Mouse (Mus musculus) erythroblast, adult 5-6 weeks (primary cell): ENCODE results near the gene Hdgf. TPM values are rescaled to one million over a fixed set of nuclear protein-coding genes. Genes with fewer than 3 reads are reported as not detected.

Experiments used
- total RNA-seq, 2 experiments: library from RNA; stranded (forward) in 1 of 2; stranded (reverse) in 1 of 2; fragments of 150-400 nt in 1 of 2; fragments of 200-764, 138-1000 nt in 1 of 2; gene quantifications; 2 replicates each; pipeline versions ENCODE4 v1.2.3 to v1.2.4; 2015 to 2017; ENCODE audit warnings: low replicate concordance in 2 of 2

Hdgf gene
- total RNA-seq, 2 experiments from 2014 or later, result 99.5 to 131 TPM

Other genes with a start within 250 kb of the Hdgf start
- gene Lrrc71, start 157.7 kb upstream of the Hdgf start, total RNA-seq (2015; ENCODE audit: low replicate concordance), result not detected in 2 replicates
- gene Lrrc71, start 157.7 kb upstream of the Hdgf start, total RNA-seq (2017; ENCODE audit: low replicate concordance), result not detected in 2 replicates
- gene Ntrk1, start 111.2 kb upstream of the Hdgf start, total RNA-seq (2015; ENCODE audit: low replicate concordance), result not detected in 2 replicates
- gene Ntrk1, start 111.2 kb upstream of the Hdgf start, total RNA-seq (2017; ENCODE audit: low replicate concordance), result not detected in 2 replicates
- gene Insrr, start 109.4 kb upstream of the Hdgf start, total RNA-seq (2015; ENCODE audit: low replicate concordance), result not detected in 2 replicates
- gene Insrr, start 109.4 kb upstream of the Hdgf start, total RNA-seq (2017; ENCODE audit: low replicate concordance), result not detected in 2 replicates
- 0.63 and 1.9 TPM in 2 replicates for gene Pear1, start 82.0 kb upstream of the Hdgf start, total RNA-seq (2015; ENCODE audit: low replicate concordance)
- 0.42 TPM in 1 of 2 replicates, not detected in the other for gene Pear1, start 82.0 kb upstream of the Hdgf start, total RNA-seq (2017; ENCODE audit: low replicate concordance)
- gene Sh2d2a, start 59.6 kb upstream of the Hdgf start, total RNA-seq (2015; ENCODE audit: low replicate concordance), result not detected in 2 replicates
- gene Sh2d2a, start 59.6 kb upstream of the Hdgf start, total RNA-seq (2017; ENCODE audit: low replicate concordance), result not detected in 2 replicates
- gene Prcc, start 20.7 kb upstream of the Hdgf start, total RNA-seq (2015; ENCODE audit: low replicate concordance), result 13.2 and 14.8 TPM in 2 replicates
- gene Prcc, start 20.7 kb upstream of the Hdgf start, total RNA-seq (2017; ENCODE audit: low replicate concordance), result 17.4 and 17.8 TPM in 2 replicates
- gene Mrpl24, start 13.2 kb downstream of the Hdgf start, total RNA-seq (2015; ENCODE audit: low replicate concordance), result 24.0 and 39.1 TPM in 2 replicates
- 16.0 and 23.0 TPM in 2 replicates for gene Mrpl24, start 13.2 kb downstream of the Hdgf start, total RNA-seq (2017; ENCODE audit: low replicate concordance)
- 8.6 and 10.7 TPM in 2 replicates for gene Isg20l2, start 24.0 kb downstream of the Hdgf start, total RNA-seq (2015; ENCODE audit: low replicate concordance)
- 5.6 and 11.6 TPM in 2 replicates for gene Isg20l2, start 24.0 kb downstream of the Hdgf start, total RNA-seq (2017; ENCODE audit: low replicate concordance)
- gene Rrnad1, start 24.4 kb downstream of the Hdgf start, total RNA-seq (2015; ENCODE audit: low replicate concordance), result 0.58 and 1.7 TPM in 2 replicates
- gene Rrnad1, start 24.4 kb downstream of the Hdgf start, total RNA-seq (2017; ENCODE audit: low replicate concordance), result 2.4 and 3.2 TPM in 2 replicates
- not detected in 2 replicates for gene Crabp2, start 42.3 kb downstream of the Hdgf start, total RNA-seq (2015; ENCODE audit: low replicate concordance)
- gene Crabp2, start 42.3 kb downstream of the Hdgf start, total RNA-seq (2017; ENCODE audit: low replicate concordance), result not detected in 2 replicates
- gene Nes, start 64.8 kb downstream of the Hdgf start, total RNA-seq (2015; ENCODE audit: low replicate concordance), result not detected in 2 replicates
- gene Nes, start 64.8 kb downstream of the Hdgf start, total RNA-seq (2017; ENCODE audit: low replicate concordance), result 0.42 TPM in 1 of 2 replicates, not detected in the other
- gene Bcan, start 93.9 kb downstream of the Hdgf start, total RNA-seq (2015; ENCODE audit: low replicate concordance), result not detected in 2 replicates
- gene Bcan, start 93.9 kb downstream of the Hdgf start, total RNA-seq (2017; ENCODE audit: low replicate concordance), result not detected in 2 replicates
- not detected in 2 replicates for gene Hapln2, start 121.3 kb downstream of the Hdgf start, total RNA-seq (2015; ENCODE audit: low replicate concordance)
- not detected in 2 replicates for gene Hapln2, start 121.3 kb downstream of the Hdgf start, total RNA-seq (2017; ENCODE audit: low replicate concordance)
- 2.9 and 4.6 TPM in 2 replicates for gene Gpatch4, start 136.8 kb downstream of the Hdgf start, total RNA-seq (2015; ENCODE audit: low replicate concordance)
- 4.7 and 7.2 TPM in 2 replicates for gene Gpatch4, start 136.8 kb downstream of the Hdgf start, total RNA-seq (2017; ENCODE audit: low replicate concordance)
- 8.8 and 14.2 TPM in 2 replicates for gene Naxe, start 152.2 kb downstream of the Hdgf start, total RNA-seq (2015; ENCODE audit: low replicate concordance)
- 5.0 and 6.0 TPM in 2 replicates for gene Naxe, start 152.2 kb downstream of the Hdgf start, total RNA-seq (2017; ENCODE audit: low replicate concordance)
- gene Ttc24, start 172.0 kb downstream of the Hdgf start, total RNA-seq (2015; ENCODE audit: low replicate concordance), result not detected in 2 replicates
- gene Ttc24, start 172.0 kb downstream of the Hdgf start, total RNA-seq (2017; ENCODE audit: low replicate concordance), result not detected in 2 replicates
- gene Iqgap3, start 175.7 kb downstream of the Hdgf start, total RNA-seq (2015; ENCODE audit: low replicate concordance), result 6.5 and 6.7 TPM in 2 replicates
- 6.8 and 25.6 TPM in 2 replicates for gene Iqgap3, start 175.7 kb downstream of the Hdgf start, total RNA-seq (2017; ENCODE audit: low replicate concordance)
- gene Mef2d, start 236.1 kb downstream of the Hdgf start, total RNA-seq (2015; ENCODE audit: low replicate concordance), result 38.2 and 38.7 TPM in 2 replicates
- gene Mef2d, start 236.1 kb downstream of the Hdgf start, total RNA-seq (2017; ENCODE audit: low replicate concordance), result 11.3 and 19.8 TPM in 2 replicates